Mouse (Mus musculus): ENCODE data around the gene Mndal. TPM values are rescaled to one million over a fixed set of nuclear protein-coding genes. Genes with fewer than 3 reads are reported as not detected.
A peak's percentile ranks its signal among the peaks of the same experiment; 100 is the strongest.
"Not testable (repeated sequence)": the region's sequence is repeated elsewhere in the genome, so short reads cannot be mapped to it uniquely, and the experiment has no call there.

The Mndal gene
- polyA plus RNA-seq, 1 experiment = 12.3 TPM

DNA sequence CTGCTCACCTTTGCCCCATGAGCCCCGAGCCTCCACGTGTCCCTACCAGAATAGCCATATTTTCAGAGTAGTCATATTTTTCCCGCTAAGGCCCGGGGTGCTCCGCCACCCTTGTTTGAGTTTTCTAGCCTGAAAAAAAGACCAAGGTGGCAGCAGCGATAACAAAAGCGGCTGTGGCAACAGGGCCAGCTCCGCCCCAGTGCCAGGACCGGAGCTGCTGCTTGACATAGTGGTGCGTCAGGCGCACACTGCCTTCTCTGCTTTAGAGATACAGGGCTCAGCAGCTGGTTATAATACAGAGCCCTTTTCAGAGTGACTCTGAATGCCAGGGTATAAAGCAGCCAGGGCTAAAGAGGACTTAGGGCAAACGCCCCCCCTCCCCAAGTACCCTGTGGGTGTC, 75.8 kb downstream of the Mndal start:
- TF ChIP-seq CTCF (IDR thresholded peaks at IDR 0.05; ENCODE audit: borderline replicate concordance, control insufficient read depth, extremely low read depth, insufficient read depth, low read length, poor library complexity) (no peak), POLR2A (IDR thresholded peaks at IDR 0.05; ENCODE audit: control insufficient read depth, extremely low read depth, insufficient read depth, low read length, poor library complexity) (no peak)
- WGBS = 95% methylated on average over 12 of the region's 12 CpGs
- DNase-seq = no peak
- Histone ChIP-seq H3K4me3 (ENCODE audit: control insufficient read depth, insufficient read depth, low read length) (no peak overlapping the region), H3K27ac (ENCODE audit: control insufficient read depth, insufficient read depth, low read length) (no peak overlapping the region), H3K36me3 (ENCODE audit: control insufficient read depth, insufficient read depth, low read length) (peaks cover 8% of the 10 kb centered on the region), H3K27me3 (ENCODE audit: control insufficient read depth, insufficient read depth, low read length) (no peaks in the 10 kb centered on the region), H3K4me1 (replicated peaks; ENCODE audit: control insufficient read depth, insufficient read depth, low read length) (no peaks in the 10 kb centered on the region)

DNA sequence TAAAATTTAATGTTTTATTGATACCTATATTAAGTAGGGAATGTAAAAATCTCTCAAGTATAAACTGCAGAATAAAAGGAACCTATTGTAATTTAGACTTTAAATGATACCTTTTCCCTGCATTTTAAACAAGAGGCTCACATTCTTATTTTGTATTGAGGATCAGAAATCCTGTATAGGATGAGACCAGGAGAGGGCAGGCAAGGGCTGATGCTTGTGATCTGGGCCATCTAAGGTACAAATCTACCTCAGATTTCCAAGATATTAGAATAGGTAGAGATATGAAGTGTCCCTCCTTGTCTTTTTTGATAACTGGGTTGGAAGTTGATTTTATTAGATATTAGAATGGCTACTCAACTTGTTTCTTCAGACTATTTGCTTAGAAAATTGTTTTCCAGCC, 88.6 kb downstream of the Mndal start:
- peak; percentile 37 for DNase-seq
- not testable (repeated sequence) for H3K27me3 ChIP-seq (ENCODE audit: control insufficient read depth, insufficient read depth, low read length); H3K4me1 ChIP-seq (replicated peaks; ENCODE audit: control insufficient read depth, insufficient read depth, low read length)

GRCm38 (mm10) chr1:173852853-173853252, 89.4 kb downstream of the Mndal start:
- 94% methylated on average over 4 of the region's 4 CpGs for WGBS
- H3K4me1 ChIP-seq (replicated peaks; ENCODE audit: control insufficient read depth, insufficient read depth, low read length); H3K27me3 ChIP-seq (ENCODE audit: control insufficient read depth, insufficient read depth, low read length); H3K36me3 ChIP-seq (ENCODE audit: control insufficient read depth, insufficient read depth, low read length); H3K4me3 ChIP-seq (ENCODE audit: control insufficient read depth, insufficient read depth, low read length); H3K27ac ChIP-seq (ENCODE audit: control insufficient read depth, insufficient read depth, low read length); DNase-seq: not testable (repeated sequence)

More for the DNA sequence above, 88.6 kb downstream of the Mndal start:
- not testable (repeated sequence) for H3K36me3 ChIP-seq (ENCODE audit: control insufficient read depth, insufficient read depth, low read length); H3K27ac ChIP-seq (ENCODE audit: control insufficient read depth, insufficient read depth, low read length); H3K4me3 ChIP-seq (ENCODE audit: control insufficient read depth, insufficient read depth, low read length)

- H3K36me3 ChIP-seq (ENCODE audit: control insufficient read depth, insufficient read depth, low read length); H3K4me1 ChIP-seq (replicated peaks; ENCODE audit: control insufficient read depth, insufficient read depth, low read length); H3K27me3 ChIP-seq (ENCODE audit: control insufficient read depth, insufficient read depth, low read length); H3K4me3 ChIP-seq (ENCODE audit: control insufficient read depth, insufficient read depth, low read length); H3K27ac ChIP-seq (ENCODE audit: control insufficient read depth, insufficient read depth, low read length); DNase-seq: not testable (repeated sequence)
- WGBS = 90% methylated on average over 4 of the region's 4 CpGs
Observed at GRCm38 (mm10) chr1:173846193-173846592, 96.1 kb downstream of the Mndal start.

GRCm38 (mm10) chr1:173844754-173845153, 97.5 kb downstream of the Mndal start:
- Histone ChIP-seq H3K4me3 (ENCODE audit: control insufficient read depth, insufficient read depth, low read length) (no peak overlapping the region), H3K27me3 (ENCODE audit: control insufficient read depth, insufficient read depth, low read length) (no peaks in the 10 kb centered on the region), H3K27ac (ENCODE audit: control insufficient read depth, insufficient read depth, low read length) (no peak overlapping the region), H3K36me3 (ENCODE audit: control insufficient read depth, insufficient read depth, low read length) (no peaks in the 10 kb centered on the region), H3K4me1 (replicated peaks; ENCODE audit: control insufficient read depth, insufficient read depth, low read length) (no peaks in the 10 kb centered on the region)
- DNase-seq = no peak
- TF ChIP-seq POLR2A (IDR thresholded peaks at IDR 0.05; ENCODE audit: control insufficient read depth, extremely low read depth, insufficient read depth, low read length, poor library complexity) (no peak), CTCF (IDR thresholded peaks at IDR 0.05; ENCODE audit: borderline replicate concordance, control insufficient read depth, extremely low read depth, insufficient read depth, low read length, poor library complexity) (no peak)
- 93% methylated on average over 1 of the region's 1 CpGs for WGBS

DNA sequence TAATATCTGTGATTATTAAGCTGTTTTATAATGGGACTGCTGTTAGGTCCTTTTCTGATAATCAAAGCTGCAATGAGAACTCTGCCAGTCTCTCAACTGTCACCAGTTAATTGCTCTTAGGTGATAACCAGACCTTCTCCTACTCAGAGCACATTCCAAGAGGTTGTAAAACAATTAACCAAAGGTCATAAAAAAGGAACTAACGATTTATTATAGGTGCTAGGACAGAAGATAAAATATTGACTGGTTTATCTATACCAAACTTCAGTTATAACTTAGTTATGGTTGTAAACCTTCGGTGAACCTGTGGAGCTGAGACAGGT, 120.8 kb downstream of the Mndal start:
- 82% methylated on average over 2 of the region's 2 CpGs for WGBS
- DNase-seq; H3K36me3 ChIP-seq (ENCODE audit: control insufficient read depth, insufficient read depth, low read length); H3K27me3 ChIP-seq (ENCODE audit: control insufficient read depth, insufficient read depth, low read length); H3K27ac ChIP-seq (ENCODE audit: control insufficient read depth, insufficient read depth, low read length); H3K4me3 ChIP-seq (ENCODE audit: control insufficient read depth, insufficient read depth, low read length); H3K4me1 ChIP-seq (replicated peaks; ENCODE audit: control insufficient read depth, insufficient read depth, low read length): not testable (repeated sequence)

GRCm38 (mm10) chr1:173820794-173821480, 121.4 kb downstream of the Mndal start:
- not testable (repeated sequence) for H3K27ac ChIP-seq (ENCODE audit: control insufficient read depth, insufficient read depth, low read length); H3K4me1 ChIP-seq (replicated peaks; ENCODE audit: control insufficient read depth, insufficient read depth, low read length); H3K4me3 ChIP-seq (ENCODE audit: control insufficient read depth, insufficient read depth, low read length); H3K27me3 ChIP-seq (ENCODE audit: control insufficient read depth, insufficient read depth, low read length); DNase-seq; H3K36me3 ChIP-seq (ENCODE audit: control insufficient read depth, insufficient read depth, low read length)
- 85% methylated on average over 2 of the region's 2 CpGs for WGBS

GRCm38 (mm10) chr1:173809294-173809693, 133.0 kb downstream of the Mndal start:
- not testable (repeated sequence) for H3K27ac ChIP-seq (ENCODE audit: control insufficient read depth, insufficient read depth, low read length); H3K36me3 ChIP-seq (ENCODE audit: control insufficient read depth, insufficient read depth, low read length); H3K4me3 ChIP-seq (ENCODE audit: control insufficient read depth, insufficient read depth, low read length); H3K4me1 ChIP-seq (replicated peaks; ENCODE audit: control insufficient read depth, insufficient read depth, low read length); H3K27me3 ChIP-seq (ENCODE audit: control insufficient read depth, insufficient read depth, low read length)
- 33% methylated on average over 2 of the region's 2 CpGs for WGBS
- DNase-seq = peak; percentile 14

DNA sequence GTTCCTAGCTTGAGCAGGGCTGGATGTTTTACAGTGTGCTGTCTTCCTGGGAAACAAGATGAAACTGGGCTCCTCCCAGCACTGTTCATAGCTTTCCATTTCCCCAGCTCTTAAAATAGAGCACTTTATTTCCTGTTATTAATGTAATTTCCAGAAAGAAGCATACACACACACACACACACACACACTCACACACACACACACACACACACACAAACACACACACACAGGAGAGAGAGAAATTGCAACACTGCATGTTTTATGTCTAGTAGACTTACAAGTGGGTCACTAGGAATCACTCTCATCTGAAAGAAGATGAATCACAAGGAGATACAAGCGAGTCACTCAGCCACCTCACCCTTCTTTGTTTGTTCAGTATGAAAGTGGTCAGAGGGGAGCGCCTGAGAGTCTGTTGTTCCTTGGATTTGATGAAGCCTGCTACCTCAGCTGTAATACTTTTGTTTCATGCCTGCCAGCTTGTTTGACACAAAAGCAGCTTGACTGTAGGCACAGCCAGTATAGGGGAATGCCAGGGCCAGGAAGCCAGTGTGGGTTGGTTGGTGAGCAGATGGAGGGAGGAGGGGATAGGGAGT, 139.5 kb downstream of the Mndal start:
- not testable (repeated sequence) for H3K27ac ChIP-seq (ENCODE audit: control insufficient read depth, insufficient read depth, low read length); H3K36me3 ChIP-seq (ENCODE audit: control insufficient read depth, insufficient read depth, low read length); H3K27me3 ChIP-seq (ENCODE audit: control insufficient read depth, insufficient read depth, low read length); H3K4me1 ChIP-seq (replicated peaks; ENCODE audit: control insufficient read depth, insufficient read depth, low read length); H3K4me3 ChIP-seq (ENCODE audit: control insufficient read depth, insufficient read depth, low read length); DNase-seq
- WGBS = 85% methylated on average over 2 of the region's 2 CpGs

GRCm38 (mm10) chr1:173802207-173802606, 140.1 kb downstream of the Mndal start:
- 19% methylated on average over 3 of the region's 3 CpGs for WGBS
- not testable (repeated sequence) for H3K27me3 ChIP-seq (ENCODE audit: control insufficient read depth, insufficient read depth, low read length); H3K4me1 ChIP-seq (replicated peaks; ENCODE audit: control insufficient read depth, insufficient read depth, low read length); H3K4me3 ChIP-seq (ENCODE audit: control insufficient read depth, insufficient read depth, low read length); H3K36me3 ChIP-seq (ENCODE audit: control insufficient read depth, insufficient read depth, low read length); H3K27ac ChIP-seq (ENCODE audit: control insufficient read depth, insufficient read depth, low read length); DNase-seq

GRCm38 (mm10) chr1:173801791-173802190, 140.5 kb downstream of the Mndal start:
- not testable (repeated sequence) for H3K36me3 ChIP-seq (ENCODE audit: control insufficient read depth, insufficient read depth, low read length); H3K27ac ChIP-seq (ENCODE audit: control insufficient read depth, insufficient read depth, low read length); H3K27me3 ChIP-seq (ENCODE audit: control insufficient read depth, insufficient read depth, low read length); H3K4me3 ChIP-seq (ENCODE audit: control insufficient read depth, insufficient read depth, low read length); DNase-seq; H3K4me1 ChIP-seq (replicated peaks; ENCODE audit: control insufficient read depth, insufficient read depth, low read length)
- 58% methylated on average over 2 of the region's 2 CpGs for WGBS
